Mouse (Mus musculus) B cell, adult (primary cell): ENCODE results near the gene Sqstm1. TPM values are rescaled to one million over a fixed set of nuclear protein-coding genes. Genes with fewer than 3 reads are reported as not detected.

Experiments used
- total RNA-seq: library from RNA; stranded (reverse); gene quantifications from 4 replicates; pipeline ENCODE4 v1.2.4, GENCODE M21; 2023; ENCODE audit not compliant: inconsistent age

Sqstm1 gene
- total RNA-seq: 529 to 593 TPM (median 569 TPM) in 4 replicates

GRCm38 (mm10) chr11:50210505-50211151 lies at the start of gene Sqstm1, which contains the start of gene Mgat4b:
Gene Sqstm1 (minus strand): TSS chr11:50210827.
Gene Mgat4b (plus strand): TSS chr11:50210890.

GRCm38 (mm10) chr11:50238324-50238723 lies 27.7 kb upstream of the Sqstm1 start, which contains the start of gene Ltc4s:
Gene Ltc4s (minus strand): TSS chr11:50238616.

GRCm38 (mm10) chr11:50174111-50174729 lies 36.4 kb downstream of the Sqstm1 start, which contains the start of gene Mrnip:
Gene Mrnip (plus strand): TSS chr11:50174444.

Other genes starting within 250 kb of the Sqstm1 start
- 91.4 to 98.7 TPM (median 95.5 TPM) in 4 replicates for gene Rnf130, start 185.5 kb downstream of the Sqstm1 start, total RNA-seq
- gene Tbc1d9b, start 79.4 kb downstream of the Sqstm1 start, total RNA-seq: 50.0 to 67.9 TPM (median 53.9 TPM) in 4 replicates
- 3.2 to 6.0 TPM (median 4.4 TPM) in 4 replicates for gene Mrnip, start 36.4 kb downstream of the Sqstm1 start, total RNA-seq
- 4.1 to 7.3 TPM (median 5.8 TPM) in 4 replicates for gene Mgat4b, start 63 bp upstream of the Sqstm1 start, total RNA-seq
- gene Ltc4s, start 27.8 kb upstream of the Sqstm1 start, total RNA-seq: 0.96 to 2.0 TPM (median 1.1 TPM) in 3 of 4 replicates, not detected in the other
- 40.2 to 47.6 TPM (median 42.7 TPM) in 4 replicates for gene Maml1, start 81.5 kb upstream of the Sqstm1 start, total RNA-seq
- 225 to 243 TPM (median 228 TPM) in 4 replicates for gene Canx, start 114.8 kb upstream of the Sqstm1 start, total RNA-seq
- not detected in 4 replicates for gene Cby3, start 143.6 kb upstream of the Sqstm1 start, total RNA-seq
- 1,020 to 1,148 TPM (median 1,086 TPM) in 4 replicates for gene Hnrnph1, start 166.2 kb upstream of the Sqstm1 start, total RNA-seq
- 57.3 to 59.2 TPM (median 58.6 TPM) in 4 replicates for gene Rufy1, start 220.3 kb upstream of the Sqstm1 start, total RNA-seq